Mouse (Mus musculus): Measurements from ENCODE around the gene Ppp1r15b. TPM values are rescaled to one million over a fixed set of nuclear protein-coding genes. Genes with fewer than 3 reads are reported as not detected.

The Ppp1r15b gene
- polyA plus RNA-seq, 1 experiment: 28.0 TPM

DNA sequence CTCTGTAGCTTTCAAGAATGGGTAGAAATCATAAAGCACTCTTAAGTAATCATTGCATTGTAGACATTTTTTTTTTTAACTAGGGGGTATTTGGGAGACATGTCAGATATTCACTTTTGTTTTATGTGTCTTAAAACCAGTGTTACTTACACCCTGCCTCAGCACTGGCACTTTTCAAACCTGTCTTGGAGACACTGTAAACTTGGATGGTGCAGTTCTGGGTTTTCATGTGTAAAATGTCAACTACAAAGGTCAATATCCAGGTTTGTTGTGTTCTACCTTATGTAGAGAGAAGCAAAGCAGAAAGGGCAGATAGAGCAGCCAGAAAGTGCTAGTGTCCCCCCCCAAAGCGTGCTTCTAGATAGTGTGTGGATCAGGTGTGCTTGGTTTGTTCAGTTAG lies 7.5 kb downstream of the Ppp1r15b start:
- no peak for TF ChIP-seq MYOG (IDR thresholded peaks at IDR 0.05; ENCODE audit: control insufficient read depth, extremely low read depth, insufficient read length)
- TF ChIP-seq FOSL1 (IDR thresholded peaks at IDR 0.05; ENCODE audit: insufficient read depth, low read length, poor library complexity, severe bottlenecking): no peak
- TF ChIP-seq MYOD1 (IDR thresholded peaks at IDR 0.05; ENCODE audit: control insufficient read depth, insufficient read length, low read depth): no peak
- TF ChIP-seq CEBPB (IDR thresholded peaks at IDR 0.05; ENCODE audit: low read depth): no peak
- no peak for TF ChIP-seq MAX (IDR thresholded peaks at IDR 0.05)
- TF ChIP-seq USF1 (IDR thresholded peaks at IDR 0.05; ENCODE audit: low read depth): no peak
- no peak for TF ChIP-seq CTCF (IDR thresholded peaks at IDR 0.05; ENCODE audit: control insufficient read depth, insufficient read depth, insufficient read length)
- H3K79me2 ChIP-seq (ENCODE audit: control insufficient read depth, insufficient read depth): peaks cover 68% of the 10 kb centered on the region
- H3K27me3 ChIP-seq (ENCODE audit: control insufficient read depth, insufficient read depth, insufficient read length): no peaks in the 10 kb centered on the region
- H3ac ChIP-seq (ENCODE audit: control insufficient read depth, insufficient read length, low read depth): no peak overlapping the region
- peaks cover 77% of the 10 kb centered on the region for H3K36me3 ChIP-seq (ENCODE audit: control insufficient read depth, insufficient read depth)
- peaks cover 55% of the 10 kb centered on the region for H3K79me3 ChIP-seq (ENCODE audit: low read depth)
- H3K4me3 ChIP-seq (ENCODE audit: insufficient read depth, poor library complexity, severe bottlenecking): no peak overlapping the region

GRCm38 (mm10) chr1:133146014-133147009 lies 15.4 kb downstream of the Ppp1r15b start:
- TF ChIP-seq MYOD1 (IDR thresholded peaks at IDR 0.05; ENCODE audit: control insufficient read depth, insufficient read length, low read depth) (no peak), MYOG (IDR thresholded peaks at IDR 0.05; ENCODE audit: control insufficient read depth, extremely low read depth, insufficient read length) (no peak), CTCF (IDR thresholded peaks at IDR 0.05; ENCODE audit: control insufficient read depth, insufficient read depth, insufficient read length) (peak; percentile 50)
- no peak overlapping the region for H3K4me3 ChIP-seq (ENCODE audit: insufficient read depth, poor library complexity, severe bottlenecking)
- no peaks in the 10 kb centered on the region for H3K79me2 ChIP-seq (ENCODE audit: control insufficient read depth, insufficient read depth)
- H3K27me3 ChIP-seq (ENCODE audit: control insufficient read depth, insufficient read depth, insufficient read length): no peaks in the 10 kb centered on the region
- H3ac ChIP-seq (ENCODE audit: control insufficient read depth, insufficient read length, low read depth): no peak overlapping the region
- no peaks in the 10 kb centered on the region for H3K79me3 ChIP-seq (ENCODE audit: low read depth)
- peaks cover 3% of the 10 kb centered on the region for H3K36me3 ChIP-seq (ENCODE audit: control insufficient read depth, insufficient read depth)

DNA sequence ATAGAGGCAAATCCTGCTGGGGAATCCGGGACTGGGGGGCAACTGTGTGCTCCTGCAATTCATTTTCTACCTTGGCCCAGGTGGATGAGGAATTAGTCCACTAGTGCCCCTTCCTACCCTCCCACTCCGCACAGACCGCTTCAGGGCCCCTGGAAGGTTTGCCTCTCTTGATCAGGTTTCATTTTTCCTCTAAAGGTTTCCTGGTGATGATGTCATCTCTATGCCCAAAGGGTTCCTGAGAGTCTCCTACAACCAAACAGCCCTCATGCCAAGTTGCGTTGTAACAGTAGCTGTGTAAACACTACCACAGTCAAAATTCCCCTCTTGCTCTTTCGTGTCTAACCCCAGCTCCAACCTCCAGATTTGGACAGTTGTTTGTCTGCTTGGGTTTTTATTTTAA lies 16.4 kb downstream of the Ppp1r15b start:
- no peak for TF ChIP-seq MAX (IDR thresholded peaks at IDR 0.05)
- TF ChIP-seq CEBPB (IDR thresholded peaks at IDR 0.05; ENCODE audit: low read depth): no peak
- no peak for TF ChIP-seq MYOD1 (IDR thresholded peaks at IDR 0.05; ENCODE audit: control insufficient read depth, insufficient read length, low read depth)
- TF ChIP-seq MYOG (IDR thresholded peaks at IDR 0.05; ENCODE audit: control insufficient read depth, extremely low read depth, insufficient read length): no peak
- TF ChIP-seq CTCF (IDR thresholded peaks at IDR 0.05; ENCODE audit: control insufficient read depth, insufficient read depth, insufficient read length): no peak
- no peak for TF ChIP-seq FOSL1 (IDR thresholded peaks at IDR 0.05; ENCODE audit: insufficient read depth, low read length, poor library complexity, severe bottlenecking)
- no peak for TF ChIP-seq USF1 (IDR thresholded peaks at IDR 0.05; ENCODE audit: low read depth)
- H3ac ChIP-seq (ENCODE audit: control insufficient read depth, insufficient read length, low read depth): no peak overlapping the region
- H3K79me2 ChIP-seq (ENCODE audit: control insufficient read depth, insufficient read depth): no peaks in the 10 kb centered on the region
- H3K79me3 ChIP-seq (ENCODE audit: low read depth): no peaks in the 10 kb centered on the region
- no peaks in the 10 kb centered on the region for H3K27me3 ChIP-seq (ENCODE audit: control insufficient read depth, insufficient read depth, insufficient read length)
- H3K4me3 ChIP-seq (ENCODE audit: insufficient read depth, poor library complexity, severe bottlenecking): no peak overlapping the region
- no peaks in the 10 kb centered on the region for H3K36me3 ChIP-seq (ENCODE audit: control insufficient read depth, insufficient read depth)

DNA sequence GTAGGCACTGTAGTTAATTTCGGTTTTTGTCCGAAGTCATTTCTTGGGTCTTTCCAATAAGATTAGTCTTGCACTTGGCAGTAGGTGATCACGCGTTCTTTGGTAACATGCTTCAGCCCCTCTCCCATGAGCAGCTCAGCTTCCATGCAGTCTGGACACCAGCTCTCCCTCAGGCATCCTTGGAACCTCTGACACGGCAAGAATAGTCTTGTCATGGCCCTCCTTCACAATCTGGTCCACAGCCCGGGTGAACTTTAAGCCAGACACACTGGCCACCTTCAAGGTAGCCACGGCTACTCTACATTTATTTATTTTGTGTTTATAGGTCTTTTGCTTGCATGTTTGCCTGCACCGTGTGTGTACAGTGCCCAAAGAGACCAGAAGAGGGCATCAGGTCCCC lies 17.2 kb downstream of the Ppp1r15b start:
- no peak overlapping the region for H3K4me3 ChIP-seq (ENCODE audit: insufficient read depth, poor library complexity, severe bottlenecking)
- no peaks in the 10 kb centered on the region for H3K27me3 ChIP-seq (ENCODE audit: control insufficient read depth, insufficient read depth, insufficient read length)
- no peaks in the 10 kb centered on the region for H3K79me2 ChIP-seq (ENCODE audit: control insufficient read depth, insufficient read depth)
- no peaks in the 10 kb centered on the region for H3K36me3 ChIP-seq (ENCODE audit: control insufficient read depth, insufficient read depth)
- no peak overlapping the region for H3ac ChIP-seq (ENCODE audit: control insufficient read depth, insufficient read length, low read depth)
- H3K79me3 ChIP-seq (ENCODE audit: low read depth): no peaks in the 10 kb centered on the region
- no peak for TF ChIP-seq MYOG (IDR thresholded peaks at IDR 0.05; ENCODE audit: control insufficient read depth, extremely low read depth, insufficient read length)
- TF ChIP-seq MAX (IDR thresholded peaks at IDR 0.05): no peak
- TF ChIP-seq USF1 (IDR thresholded peaks at IDR 0.05; ENCODE audit: low read depth): no peak
- no peak for TF ChIP-seq CTCF (IDR thresholded peaks at IDR 0.05; ENCODE audit: control insufficient read depth, insufficient read depth, insufficient read length)

GRCm38 (mm10) chr1:133150556-133150955 lies 19.6 kb downstream of the Ppp1r15b start:
- peaks cover 11% of the 10 kb centered on the region for H3K27me3 ChIP-seq (ENCODE audit: control insufficient read depth, insufficient read depth, insufficient read length)
- H3K36me3 ChIP-seq (ENCODE audit: control insufficient read depth, insufficient read depth): no peaks in the 10 kb centered on the region
- H3K79me2 ChIP-seq (ENCODE audit: control insufficient read depth, insufficient read depth): no peaks in the 10 kb centered on the region
- H3ac ChIP-seq (ENCODE audit: control insufficient read depth, insufficient read length, low read depth): no peak overlapping the region
- TF ChIP-seq CEBPB (IDR thresholded peaks at IDR 0.05; ENCODE audit: low read depth) (no peak), MAX (IDR thresholded peaks at IDR 0.05) (no peak), USF1 (IDR thresholded peaks at IDR 0.05; ENCODE audit: low read depth) (no peak), CTCF (IDR thresholded peaks at IDR 0.05; ENCODE audit: control insufficient read depth, insufficient read depth, insufficient read length) (no peak), FOSL1 (IDR thresholded peaks at IDR 0.05; ENCODE audit: insufficient read depth, low read length, poor library complexity, severe bottlenecking) (no peak), MYOG (IDR thresholded peaks at IDR 0.05; ENCODE audit: control insufficient read depth, extremely low read depth, insufficient read length) (no peak), MYOD1 (IDR thresholded peaks at IDR 0.05; ENCODE audit: control insufficient read depth, insufficient read length, low read depth) (no peak)
- H3K4me3 ChIP-seq (ENCODE audit: insufficient read depth, poor library complexity, severe bottlenecking): no peak overlapping the region
- H3K79me3 ChIP-seq (ENCODE audit: low read depth): no peaks in the 10 kb centered on the region

All from C2C12 (cell line).